Mouse (Mus musculus): ENCODE data around the gene Rtl6.

Rtl6 gene

DNA sequence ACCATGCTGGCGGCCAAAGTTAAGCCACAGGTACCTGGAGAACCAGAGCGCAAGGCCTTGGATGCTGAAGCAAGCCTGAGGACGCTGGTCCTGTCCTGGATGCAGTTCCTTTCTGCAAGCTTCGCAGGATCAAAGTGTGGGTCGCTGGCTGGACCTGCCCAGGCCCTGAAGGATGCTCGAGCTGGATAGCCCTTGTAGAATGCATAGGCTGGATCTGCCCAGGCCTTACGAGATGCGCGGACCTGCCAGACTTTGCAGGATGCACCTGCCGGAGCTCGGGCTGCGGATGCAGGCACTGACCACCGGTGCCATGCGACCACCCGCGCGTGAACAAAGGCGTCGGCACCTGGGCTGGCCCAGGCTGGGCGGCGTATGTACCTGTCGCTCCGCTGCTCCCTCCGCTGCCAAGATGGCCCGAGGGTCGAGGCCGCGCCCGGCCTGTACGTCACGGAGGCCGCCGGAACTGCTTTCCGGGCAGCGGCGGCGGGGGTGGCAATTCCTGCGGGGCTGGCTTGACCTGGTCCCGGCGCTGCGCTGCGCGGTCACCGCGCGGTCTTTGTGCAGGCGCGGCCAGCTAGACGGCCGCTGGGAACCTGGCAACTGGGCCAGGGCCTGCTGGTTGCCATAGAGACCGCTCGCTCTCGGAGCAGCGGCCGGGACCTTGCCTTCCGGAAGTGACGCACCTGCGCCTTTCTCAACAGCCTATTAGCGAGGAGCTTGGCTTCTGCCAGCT, at the start of gene Rtl6:
Rtl6 (minus strand) TSS at position 635 of the 733 bp plus-strand sequence.
- peak; percentile 75 to 81 for DNase-seq

DNA sequence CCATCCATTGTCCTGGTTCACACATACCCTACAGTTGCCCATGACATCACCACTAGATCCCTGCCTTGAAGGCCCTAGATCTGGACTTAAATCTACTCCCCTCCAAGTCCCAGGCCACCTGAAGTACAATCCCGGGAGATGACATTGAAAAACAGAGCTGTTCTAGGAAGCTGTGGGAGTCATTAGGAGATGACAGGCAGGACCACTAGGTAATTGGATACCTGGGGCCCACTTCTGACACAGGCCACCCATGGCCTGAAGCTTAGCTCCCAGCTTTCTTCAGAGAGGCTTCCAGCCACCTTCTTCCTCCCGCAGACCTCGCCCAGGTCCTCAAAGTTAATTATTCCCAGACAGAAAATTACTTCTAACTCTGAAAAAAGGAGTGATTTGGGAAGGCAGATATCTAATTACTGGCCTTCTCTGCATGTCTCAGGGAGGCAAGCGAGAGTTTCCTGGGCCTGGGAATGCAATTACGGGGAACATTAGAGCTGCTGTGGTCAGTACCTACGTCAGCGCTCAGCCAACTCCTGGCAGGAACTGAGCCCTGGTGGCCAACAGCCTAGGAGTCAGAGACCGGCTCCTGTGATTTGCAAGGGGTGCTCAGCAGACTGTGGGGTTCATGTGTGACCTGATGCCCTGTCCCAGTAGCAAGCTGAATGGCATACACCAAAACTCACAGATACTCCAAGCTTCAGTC, 45.8 kb upstream of the Rtl6 start:
- DNase-seq, result no peak

DNA sequence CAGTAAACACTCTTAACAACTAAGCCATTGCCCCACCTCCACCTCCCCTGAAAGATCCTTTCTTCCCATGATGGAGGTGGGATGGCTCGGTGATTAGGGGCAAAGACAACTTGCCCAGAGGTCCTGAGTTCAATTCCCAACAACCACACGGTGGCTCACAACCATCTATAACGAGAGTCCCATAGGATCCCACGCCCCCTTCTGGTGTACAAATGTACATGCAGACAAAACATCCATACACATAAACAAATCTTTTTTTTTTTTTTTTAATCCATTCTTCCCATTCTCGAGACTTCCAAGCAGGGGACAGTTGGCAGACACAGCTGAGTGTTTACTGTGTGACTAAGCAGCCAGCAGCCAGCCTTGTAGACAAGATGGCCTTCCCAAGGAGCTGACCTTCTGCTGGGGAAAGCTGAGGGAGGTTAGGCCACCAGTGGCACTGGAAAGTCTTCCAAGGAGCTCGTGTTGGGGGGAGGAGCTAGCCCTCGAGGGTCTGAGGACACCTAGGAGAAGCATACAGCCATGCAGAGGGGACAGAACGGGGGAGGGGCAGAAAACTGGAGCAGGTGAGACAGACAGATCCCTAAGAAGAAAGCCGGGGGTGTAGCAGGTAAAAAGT, 43.5 kb upstream of the Rtl6 start:
- DNase-seq, result no peak

DNA sequence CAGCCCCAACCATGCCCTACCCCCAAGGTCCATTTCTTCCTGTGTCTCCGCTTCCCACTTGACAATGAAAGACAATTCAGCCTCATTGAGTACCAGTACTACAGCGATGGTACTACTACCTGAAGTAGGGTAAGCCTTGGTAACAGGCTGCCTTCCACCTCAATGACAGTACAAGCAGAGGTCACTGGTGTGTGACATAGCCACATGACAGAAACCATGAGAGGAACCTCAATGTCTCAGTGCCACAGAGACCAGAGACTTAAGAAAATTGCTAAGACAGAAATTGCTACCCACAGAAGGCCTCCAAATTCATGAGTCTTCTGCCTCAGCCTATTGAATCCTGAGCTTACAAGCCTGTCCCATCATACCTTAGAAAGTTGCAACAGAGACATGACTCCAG, 41.3 kb upstream of the Rtl6 start:
- no peak for DNase-seq

DNA sequence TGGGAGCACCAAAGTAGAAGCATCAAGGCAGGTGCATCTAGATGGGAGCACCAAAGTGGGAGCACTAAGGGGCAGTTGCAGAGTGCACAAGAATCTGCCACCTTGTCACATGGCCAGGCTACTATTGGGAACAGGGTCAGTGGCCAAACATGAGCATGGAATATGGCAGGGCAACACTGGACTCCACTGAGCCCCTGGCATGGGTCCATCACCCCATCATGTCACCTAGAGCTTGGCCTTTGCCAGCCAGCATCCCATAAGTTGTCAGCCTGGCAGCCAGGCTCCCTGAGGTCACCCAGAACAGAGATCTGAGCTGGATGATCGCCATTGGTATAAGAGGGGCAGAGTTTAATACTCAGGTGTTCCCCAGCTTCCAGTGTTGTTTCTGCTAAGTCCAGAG, 40.2 kb upstream of the Rtl6 start:
- no peak for DNase-seq

DNA sequence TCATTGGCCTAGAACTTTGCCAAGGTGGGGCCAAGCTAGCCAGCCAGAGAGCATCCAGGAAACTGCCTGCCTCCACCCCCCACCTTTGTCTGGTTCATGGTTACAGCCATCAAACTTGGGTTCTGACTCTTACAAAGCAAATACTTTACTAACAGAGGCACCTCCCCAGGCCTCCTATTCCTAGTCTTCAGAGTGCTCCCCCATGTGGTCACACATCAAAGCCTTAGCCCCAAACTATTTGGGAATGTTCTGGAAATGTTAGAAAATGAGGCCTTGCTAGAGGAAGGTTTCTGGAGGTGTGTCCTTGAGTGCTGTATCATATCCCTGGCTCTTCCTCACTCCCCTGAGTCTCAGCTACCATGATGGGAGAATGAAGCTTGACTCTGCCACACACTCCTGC, 39.4 kb upstream of the Rtl6 start:
- no peak for DNase-seq

DNA sequence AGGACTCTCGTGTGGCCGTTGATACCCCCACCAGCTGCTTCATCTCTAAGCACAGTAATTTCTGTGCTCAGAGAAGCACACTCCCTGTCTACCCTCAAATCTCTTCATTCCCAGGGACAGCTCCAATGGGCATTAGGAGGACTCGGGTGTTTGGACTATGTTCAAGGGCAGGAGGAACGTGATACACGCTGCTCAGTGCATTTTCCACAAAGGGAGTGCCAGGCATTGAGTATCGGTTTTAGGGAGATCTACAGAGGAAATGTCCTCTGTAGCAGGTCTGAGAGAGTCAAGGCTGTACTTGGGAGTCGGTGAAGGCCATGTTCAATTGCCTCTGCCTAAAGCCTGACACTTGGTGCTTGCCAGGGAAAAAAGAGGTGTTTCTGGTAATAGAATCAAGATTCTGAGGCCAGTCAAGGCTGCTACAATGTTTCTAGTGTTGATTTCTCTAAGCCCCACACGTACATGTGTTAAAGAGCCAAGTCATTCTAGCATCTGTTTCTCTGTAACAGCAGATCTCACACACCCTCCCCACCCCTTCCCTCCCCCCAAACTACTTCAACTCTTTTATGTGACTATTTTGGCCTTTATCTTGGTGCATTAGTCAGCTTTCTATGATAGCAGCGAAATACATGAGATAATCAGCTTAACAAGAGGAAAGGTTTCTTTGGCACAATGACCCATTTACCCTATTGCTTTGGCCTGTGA, 37.8 kb upstream of the Rtl6 start:
- DNase-seq, result no peak

DNA sequence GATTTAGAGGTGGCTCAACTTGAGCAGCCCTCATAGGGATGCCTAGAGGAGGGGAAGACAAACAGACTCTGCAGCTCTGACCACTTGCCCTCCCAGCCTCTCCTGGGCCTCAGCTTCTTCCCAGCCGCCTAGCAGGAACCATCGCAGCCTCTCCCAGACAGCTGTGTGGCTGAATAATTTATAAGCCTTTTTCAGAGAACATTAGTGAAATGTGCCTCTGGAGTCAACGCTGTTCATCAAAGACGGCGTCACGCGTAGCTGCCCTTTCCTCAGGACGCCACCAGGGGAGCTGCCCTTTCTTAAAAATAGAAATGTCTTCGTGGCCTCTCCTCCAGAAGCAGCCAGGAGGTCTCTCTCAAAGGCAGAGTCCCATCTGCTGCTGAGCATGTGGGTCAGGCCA, 35.9 kb upstream of the Rtl6 start:
- no peak for DNase-seq

DNA sequence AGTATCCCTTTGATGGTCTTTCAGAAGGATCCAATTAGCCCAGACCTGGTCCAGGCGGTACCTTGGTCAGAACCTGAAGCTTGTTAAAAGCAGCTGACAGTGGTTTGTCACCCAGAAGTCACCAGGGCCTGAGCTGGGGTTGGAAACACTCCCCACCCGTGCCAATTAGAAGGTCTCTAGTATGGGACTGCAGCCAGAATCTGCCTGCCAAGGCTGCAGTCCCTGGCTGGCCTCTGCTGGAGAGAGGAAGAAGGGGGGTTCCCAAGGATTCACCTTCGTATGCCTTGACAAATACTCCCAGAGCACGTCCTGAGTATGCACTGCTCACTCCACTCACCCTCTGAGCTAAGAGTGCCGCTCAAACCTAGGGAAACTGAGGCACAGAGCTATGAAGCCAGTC, 34.6 kb upstream of the Rtl6 start:
- DNase-seq, result no peak

DNA sequence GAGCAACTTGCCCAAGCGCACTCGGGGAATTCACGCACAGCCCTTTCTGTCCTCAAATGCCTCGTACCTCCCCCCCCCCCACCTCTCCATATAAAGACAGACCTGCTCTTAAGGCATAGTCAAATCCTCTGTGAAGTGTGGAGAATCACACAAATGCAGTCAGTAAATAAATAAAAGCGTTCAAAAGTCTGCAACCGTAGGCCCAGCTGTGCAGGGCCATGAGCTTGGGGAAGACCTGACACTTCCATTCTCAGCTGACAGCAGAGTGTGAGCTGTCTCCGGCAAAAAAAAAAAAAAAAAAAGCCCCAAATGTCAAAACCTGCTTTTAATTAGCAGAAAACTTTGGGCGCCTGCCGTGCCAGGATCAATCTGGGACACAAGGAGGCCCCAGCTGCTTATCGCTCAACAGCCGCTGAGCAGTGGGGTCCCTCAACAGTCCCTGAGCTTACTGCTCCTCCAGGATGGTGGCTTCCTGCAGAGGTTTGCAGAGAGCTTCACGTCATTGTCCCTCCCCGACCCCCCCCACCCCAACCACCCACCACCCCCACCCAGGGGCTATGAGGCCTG, 34.0 kb upstream of the Rtl6 start:
- DNase-seq, result no peak

DNA sequence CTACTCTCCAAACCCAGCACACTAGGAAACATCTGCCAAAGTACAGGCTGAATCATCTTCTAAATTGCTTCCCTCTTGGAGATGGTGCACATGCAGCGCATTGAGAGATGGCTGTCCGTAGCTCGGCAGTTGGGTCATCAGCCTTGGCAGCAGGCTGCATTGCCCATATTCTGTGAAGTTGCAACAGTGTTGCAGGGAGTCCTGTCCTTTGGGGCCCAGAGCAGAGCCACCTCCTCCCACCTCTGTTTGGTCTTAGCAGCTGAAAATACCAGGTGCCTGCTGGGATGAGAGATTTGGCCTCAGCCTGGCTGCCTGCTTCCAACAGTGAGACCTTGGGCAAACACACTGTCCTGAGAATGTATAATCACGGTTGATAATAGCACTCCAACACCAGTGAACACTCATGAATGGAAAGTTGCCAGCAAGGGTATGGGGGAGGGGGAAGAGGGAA, 30.8 kb upstream of the Rtl6 start:
- DNase-seq, result no peak

DNA sequence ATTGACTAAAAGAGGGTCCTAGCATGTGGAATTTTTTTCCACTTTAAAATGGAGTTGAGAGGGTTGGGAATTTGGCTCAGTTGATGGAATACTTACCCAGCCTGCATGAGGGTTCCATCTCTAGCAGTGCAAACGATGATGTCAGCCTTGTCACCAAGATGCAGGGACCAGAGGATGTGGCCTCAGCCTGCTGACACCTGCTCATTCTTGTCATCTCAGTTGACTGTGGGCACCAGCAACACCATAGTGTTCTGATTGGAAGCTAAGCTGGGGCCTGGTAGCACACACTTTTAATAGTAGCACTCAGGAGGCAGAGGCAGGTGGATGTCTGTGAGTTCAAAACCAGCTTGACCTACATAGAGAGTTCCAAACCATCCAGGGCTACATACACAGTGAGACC, 21.0 kb upstream of the Rtl6 start:
- peak in 1 of 2 experiments; percentile 35 for DNase-seq

DNA sequence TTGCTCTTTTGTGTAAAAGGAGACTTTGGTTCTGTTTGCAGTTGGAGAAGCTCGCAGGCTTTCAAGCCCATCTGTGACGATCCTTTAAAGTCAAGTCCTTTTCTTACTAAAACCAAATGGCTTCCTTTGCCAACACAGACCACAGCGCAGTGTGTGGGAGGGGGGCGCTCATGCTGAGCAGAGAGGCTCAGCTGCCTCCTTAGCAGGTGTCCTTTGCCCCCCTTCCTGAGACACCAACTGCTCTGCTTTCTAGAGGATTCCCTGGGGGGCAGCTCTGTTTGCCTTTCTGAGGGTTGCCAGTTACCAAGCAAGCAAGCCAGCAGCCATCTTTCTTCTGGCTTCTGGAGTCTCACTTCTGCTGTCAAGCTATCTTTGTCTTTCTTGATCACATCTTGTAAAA, 19.4 kb upstream of the Rtl6 start:
- DNase-seq, result peak; percentile 75 to 86

DNA sequence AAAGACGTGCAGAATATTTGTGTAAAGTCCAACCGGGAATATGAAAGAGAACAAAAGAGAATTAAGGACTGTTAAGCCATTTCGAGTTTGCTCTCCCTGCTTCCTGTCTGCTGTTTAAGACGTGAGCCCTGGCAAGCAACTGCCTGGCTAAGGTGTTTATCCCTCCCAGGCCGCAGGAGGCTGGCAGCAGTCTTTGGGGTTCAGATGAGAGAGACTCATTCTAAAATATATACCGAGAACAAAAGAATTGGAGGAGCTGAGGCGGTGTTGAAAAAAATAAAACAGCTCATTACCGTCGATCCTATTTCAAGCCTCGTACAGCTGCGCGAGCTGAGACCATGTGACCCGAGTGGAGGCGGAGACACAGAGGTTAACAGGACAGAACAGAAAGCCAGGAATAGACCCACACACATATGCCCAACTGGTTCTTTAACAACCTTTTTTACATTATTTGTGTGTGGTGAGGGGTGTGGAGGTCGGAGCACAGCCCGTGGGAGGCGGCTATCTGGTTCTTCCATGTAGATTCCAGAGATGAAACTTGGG, 9.0 kb upstream of the Rtl6 start:
- DNase-seq, result no peak

DNA sequence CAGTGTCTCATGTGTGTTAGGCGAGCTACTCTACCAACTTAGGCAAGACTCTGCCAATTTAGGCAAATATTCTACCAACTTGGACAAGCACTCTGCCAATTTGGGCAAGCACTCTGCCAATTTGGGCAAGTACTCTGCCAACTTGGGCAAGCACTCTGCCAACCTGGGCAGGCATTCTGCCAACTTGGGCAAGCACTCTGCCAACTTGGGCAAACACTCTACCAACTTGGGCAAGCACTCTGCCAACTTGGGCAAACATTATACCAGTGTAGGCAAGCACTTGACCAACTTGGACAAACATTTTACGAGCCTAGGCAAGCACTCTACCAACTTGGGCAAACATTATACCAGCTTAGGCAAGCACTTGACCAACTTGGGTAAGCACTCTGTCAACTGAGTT, 3.9 kb upstream of the Rtl6 start:
- DNase-seq, result no peak

DNA sequence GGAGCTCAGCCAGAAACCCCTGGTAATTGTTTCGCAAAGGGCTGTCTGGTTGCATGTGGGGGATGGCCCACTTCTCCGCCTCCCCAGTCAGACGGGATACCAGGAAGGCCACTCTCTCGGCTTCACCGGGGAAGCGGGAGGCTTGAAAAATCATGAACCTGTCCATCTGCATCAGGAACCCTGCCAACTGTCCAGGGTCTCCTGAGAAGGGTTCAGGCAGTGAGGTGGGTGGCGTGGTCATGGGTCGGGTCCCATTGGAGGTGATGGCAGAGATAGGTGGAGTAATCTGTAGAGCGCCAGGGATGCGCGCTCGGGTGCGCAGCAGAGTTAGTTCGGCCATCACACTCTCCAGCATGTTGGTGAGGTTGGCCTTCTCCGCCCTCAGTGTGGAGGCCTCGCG, 949 bp downstream of the Rtl6 start:
- DNase-seq, result peak in 1 of 2 experiments; percentile 14

DNA sequence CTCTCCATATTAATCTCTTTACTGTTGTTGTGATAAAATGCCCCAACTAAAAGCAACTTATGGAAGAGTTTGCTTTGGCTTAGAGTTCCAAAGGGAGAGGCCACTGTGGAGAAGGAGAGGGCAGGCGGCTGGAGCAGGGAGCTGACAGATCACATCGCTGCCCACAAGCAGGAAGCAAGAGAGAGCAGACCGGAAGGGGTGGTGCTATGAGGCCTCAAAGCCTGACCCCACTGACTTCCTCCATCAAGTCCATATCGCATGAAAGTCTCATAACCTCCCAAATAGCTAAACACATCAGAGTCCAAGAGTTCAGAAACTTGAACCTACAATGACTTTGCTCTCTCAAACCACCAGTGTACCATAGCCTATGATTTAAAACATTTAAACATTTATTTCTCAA, 6.6 kb downstream of the Rtl6 start:
- no peak for DNase-seq

DNA sequence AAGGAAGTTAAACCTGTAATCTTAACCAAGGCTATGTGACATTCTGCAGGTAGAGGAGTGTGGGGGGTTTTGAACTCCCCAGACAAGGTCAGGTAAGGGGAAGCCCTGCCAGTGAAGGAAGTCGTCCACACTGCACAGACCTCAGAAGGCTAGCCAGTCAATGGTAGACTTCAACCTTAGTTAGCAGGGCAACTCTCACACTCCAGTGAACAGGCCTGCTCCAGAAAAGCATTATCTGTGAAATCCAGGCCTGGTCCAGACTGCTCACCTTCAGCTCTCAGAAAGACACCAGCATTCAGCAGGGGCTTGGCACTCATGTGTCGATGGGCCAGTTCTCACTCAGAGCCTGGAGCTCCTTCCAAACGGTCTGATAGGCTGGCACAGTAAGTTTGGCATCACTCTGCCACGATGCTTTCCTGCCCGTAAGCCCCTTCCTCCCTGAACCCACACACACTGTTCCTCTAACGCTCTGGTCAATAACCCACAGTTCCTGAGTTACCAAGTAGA, 8.3 kb downstream of the Rtl6 start:
- no peak for DNase-seq

DNA sequence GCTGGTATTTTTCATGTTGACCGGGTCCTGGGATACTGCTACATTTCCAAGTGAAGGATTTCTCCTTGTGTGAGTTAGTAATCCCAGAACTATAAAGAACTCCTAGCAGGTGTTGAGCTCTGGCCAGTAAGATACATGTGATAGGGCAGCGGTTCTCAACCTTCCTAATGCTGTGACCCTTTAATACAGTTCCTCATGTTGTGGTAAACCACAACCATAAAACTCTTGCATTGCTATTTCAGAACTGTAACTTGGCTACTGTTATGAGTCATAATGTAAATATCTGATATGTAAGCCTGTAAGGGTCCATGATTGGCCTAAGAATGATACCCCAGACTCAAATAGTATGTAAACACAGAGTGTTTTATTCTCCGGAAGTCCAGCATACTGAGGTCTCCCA, 11.6 kb downstream of the Rtl6 start:
- DNase-seq, result no peak

DNA sequence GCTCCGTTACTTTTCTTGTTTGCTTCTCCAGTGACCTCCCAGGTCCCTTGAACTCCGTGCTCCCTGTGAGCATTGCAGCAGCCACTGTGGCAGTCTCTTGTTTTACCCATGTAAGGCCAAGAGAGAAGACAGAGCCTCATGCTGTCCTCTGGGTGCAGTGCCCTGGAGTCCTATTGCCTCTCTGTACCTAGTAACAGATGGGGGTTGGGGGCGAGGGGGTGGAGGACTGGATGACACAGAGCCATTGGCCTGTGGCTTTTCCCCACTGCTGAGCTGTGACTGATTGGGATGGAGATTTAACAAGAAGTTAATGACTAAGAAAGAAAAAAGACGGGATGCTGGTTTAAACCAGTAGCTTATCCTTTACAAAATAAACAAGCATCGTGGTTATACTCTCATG, 16.4 kb downstream of the Rtl6 start:
- no peak for DNase-seq

DNA sequence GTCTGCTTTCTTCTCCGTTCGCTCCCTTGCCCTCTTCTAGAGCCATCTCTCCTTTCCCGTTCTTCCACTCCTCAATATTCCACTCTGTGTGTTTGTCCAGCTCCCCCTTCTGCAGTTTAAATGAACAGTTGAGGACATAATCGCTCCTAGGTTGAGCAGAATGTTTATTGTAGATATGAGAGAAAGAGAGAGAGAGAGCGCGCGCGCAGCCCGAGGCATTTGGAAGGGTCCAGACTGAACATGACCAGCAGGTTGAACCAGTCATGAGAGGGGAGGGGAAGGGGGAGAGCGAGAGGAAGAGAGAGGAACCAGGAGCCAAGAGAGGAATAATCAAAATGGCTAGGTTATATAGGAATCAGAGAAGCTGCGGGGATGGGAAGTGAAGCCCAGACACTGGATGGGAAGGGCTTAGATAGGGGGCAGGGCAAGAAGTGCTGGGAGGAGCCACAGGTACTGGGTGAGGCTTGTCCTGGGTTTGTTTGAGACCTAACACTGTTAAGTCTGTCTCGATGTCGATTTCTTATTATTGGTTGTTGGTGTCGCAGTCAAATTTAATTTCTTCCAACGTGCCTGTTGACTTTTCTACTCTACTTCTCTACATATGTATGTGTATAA, 18.5 kb downstream of the Rtl6 start:
- DNase-seq, result no peak

DNA sequence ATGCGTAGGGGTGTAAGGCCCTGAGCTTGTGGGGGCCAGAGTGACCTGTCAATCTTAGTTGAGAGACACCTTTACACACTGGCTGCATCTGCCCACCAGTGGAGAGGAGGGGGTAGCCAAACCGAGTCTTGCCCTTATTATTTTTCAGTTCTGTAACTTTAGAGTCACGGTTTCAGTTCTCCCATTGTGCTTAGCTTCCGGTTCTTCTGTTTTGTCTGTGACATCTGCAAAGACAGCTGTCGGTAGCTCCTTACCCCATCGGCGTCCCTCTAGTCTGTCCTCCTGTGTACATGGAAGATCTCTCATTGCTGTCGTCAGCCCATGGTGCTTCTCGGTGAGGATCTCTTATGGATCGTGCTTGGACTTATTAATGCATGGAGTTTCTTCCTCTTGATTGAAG, 20.5 kb downstream of the Rtl6 start:
- DNase-seq, result no peak
